8 mouse cellular contexts compared by ENCODE assay signal in the genomic region with DNA sequence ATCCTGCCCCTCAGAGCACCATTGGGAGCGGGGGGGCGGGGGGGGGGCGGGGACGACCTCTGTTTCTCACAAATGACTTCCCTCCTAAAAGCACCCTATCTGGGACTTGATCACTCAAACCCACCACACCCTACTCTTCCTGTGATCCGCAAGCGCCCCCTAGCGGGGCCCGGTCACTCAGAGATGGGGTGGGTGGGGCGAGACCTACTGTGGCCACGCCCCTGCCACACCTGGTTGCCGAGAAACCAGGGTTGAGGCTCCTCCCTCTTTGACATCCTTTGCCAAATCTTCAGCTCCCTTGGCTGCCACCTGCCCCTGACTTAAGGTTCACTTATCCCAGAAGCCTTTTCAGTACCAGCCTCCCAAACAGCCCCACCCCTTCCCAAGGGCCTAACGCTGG. TPM values are rescaled to one million over a fixed set of nuclear protein-coding genes. Genes with fewer than 3 reads are reported as not detected.
DNase-seq lines count a peak whose midpoint lies in the region; ATAC-seq and TF ChIP-seq lines count a peak whose summit lies in the region.

No protein-coding gene starts in this region.

- no peaks in the 10 kb centered on the region; the same call in 1 of the 2 replicates for H3K9me3 ChIP-seq in heart, embryonic 11.5 days (replicated peaks; ENCODE audit: control insufficient read depth, low read length)
- H3K9me3 ChIP-seq in lung, embryonic 14.5 days (ENCODE audit: low read depth, low read length): no peaks in the 10 kb centered on the region

- no peaks in the 10 kb centered on the region for H3K36me3 ChIP-seq in heart, embryonic 11.5 days (ENCODE audit: control insufficient read depth, insufficient read depth, low read length)
- H3K36me3 ChIP-seq in lung, embryonic 14.5 days (ENCODE audit: insufficient read depth): no peaks in the 10 kb centered on the region

- TF ChIP-seq CTCF in lung, embryonic 14.5 days (IDR thresholded peaks at IDR 0.05; ENCODE audit: low read depth): peak; percentile 62

- no peak overlapping the region for H3K9ac ChIP-seq in heart, embryonic 11.5 days (ENCODE audit: low read depth, low read length)
- H3K9ac ChIP-seq in lung, embryonic 14.5 days: no peak overlapping the region

- 6% methylated on average over 10 of the region's 12 CpGs for WGBS in heart, embryonic 11.5 days (ENCODE audit: insufficient replicate concordance)
- WGBS in lung, embryonic 14.5 days: 6% methylated on average over 12 of the region's 12 CpGs

- peak overlapping the region; percentile 54 for H3K27ac ChIP-seq in heart, embryonic 11.5 days (ENCODE audit: low read depth, low read length)
- H3K27ac ChIP-seq in lung, embryonic 14.5 days (ENCODE audit: low read depth): no peak overlapping the region

- peaks cover 30% of the 10 kb centered on the region for H3K4me1 ChIP-seq in heart, embryonic 11.5 days (ENCODE audit: control insufficient read depth, insufficient read depth, low read length)
- H3K4me1 ChIP-seq in lung, embryonic 14.5 days (ENCODE audit: insufficient read depth): peaks cover 4% of the 10 kb centered on the region; the same call in 1 of the 2 replicates

- ATAC-seq in heart, embryonic 11.5 days (replicated peaks; ENCODE audit: insufficient number of reproducible peaks, low FRiP score, low TSS enrichment): no peak
- no peak for ATAC-seq in lung, embryonic 14.5 days (ENCODE audit: insufficient read depth)

- peak overlapping the region; percentile 72; the same call in 1 of the 2 replicates for H3K4me2 ChIP-seq in heart, embryonic 11.5 days
- H3K4me2 ChIP-seq in lung, embryonic 14.5 days: peak overlapping the region; percentile 99

- DNase-seq in ovary, postnatal 10 days (ENCODE audit: low spot score): peak; percentile 42
- DNase-seq in ovary, adult 18-20 months (ENCODE audit: low spot score): no peak
- DNase-seq in cerebellum, adult 8-10 months: peak; percentile 59
- DNase-seq in kidney, postnatal 25 days: peak; percentile 83 to 88
- DNase-seq in lung, embryonic 14.5 days: peak; percentile 65
- DNase-seq in retina, postnatal 7 days (ENCODE audit: low read depth, low spot score): peak; percentile 36
- DNase-seq in urinary bladder, adult 2 months (ENCODE audit: low spot score): peak; percentile 67

- H3K27me3 ChIP-seq in heart, embryonic 11.5 days (ENCODE audit: control insufficient read depth, insufficient read depth, low read length): peaks cover 54% of the 10 kb centered on the region
- H3K27me3 ChIP-seq in lung, embryonic 14.5 days (ENCODE audit: insufficient read depth, low read length): peaks cover 47% of the 10 kb centered on the region

- H3K4me3 ChIP-seq in heart, embryonic 11.5 days (ENCODE audit: low read depth, low read length): peak overlapping the region; percentile 52; the same call in 1 of the 2 replicates
- no peak overlapping the region for H3K4me3 ChIP-seq in lung, embryonic 14.5 days (ENCODE audit: low read depth, low read length)

RNA-seq across cellular contexts. Expression of a gene that starts 0.8 kb away (rescaled TPM):
- polyA plus RNA-seq in heart, embryonic 11.5 days (2014; fragmentation: Nextera tagmentation; extraction: Ambion mirVana): 4.6 and 5.2 TPM in 2 replicates
- polyA plus RNA-seq in lung, embryonic 14.5 days (2014; fragmentation: Nextera tagmentation; extraction: Ambion mirVana): 9.5 and 12.1 TPM in 2 replicates
- 22.8 and 28.7 TPM in 2 replicates for polyA plus RNA-seq in urinary bladder, adult 2 months (2012; rRNA removed)

RNA-seq across cellular contexts. Expression of a gene that starts 6.4 kb away (rescaled TPM):
- polyA plus RNA-seq in heart, embryonic 11.5 days (2014; fragmentation: Nextera tagmentation; extraction: Ambion mirVana): 28.4 and 32.1 TPM in 2 replicates
- polyA plus RNA-seq in lung, embryonic 14.5 days (2014; fragmentation: Nextera tagmentation; extraction: Ambion mirVana): 40.5 and 42.3 TPM in 2 replicates
- 50.0 and 61.3 TPM in 2 replicates for polyA plus RNA-seq in urinary bladder, adult 2 months (2012; rRNA removed)

RNA-seq across cellular contexts. Expression of a gene that starts 11.9 kb away (rescaled TPM):
- 0.97 and 1.0 TPM in 2 replicates for polyA plus RNA-seq in heart, embryonic 11.5 days (2014; fragmentation: Nextera tagmentation; extraction: Ambion mirVana)
- polyA plus RNA-seq in lung, embryonic 14.5 days (2014; fragmentation: Nextera tagmentation; extraction: Ambion mirVana): 1.2 and 1.4 TPM in 2 replicates
- polyA plus RNA-seq in urinary bladder, adult 2 months (2012; rRNA removed): 1.1 and 1.5 TPM in 2 replicates

RNA-seq across cellular contexts. Expression of a gene that starts 40.3 kb away (rescaled TPM):
- 11.9 and 13.4 TPM in 2 replicates for polyA plus RNA-seq in heart, embryonic 11.5 days (2014; fragmentation: Nextera tagmentation; extraction: Ambion mirVana)
- polyA plus RNA-seq in lung, embryonic 14.5 days (2014; fragmentation: Nextera tagmentation; extraction: Ambion mirVana): 18.5 and 19.6 TPM in 2 replicates
- 18.2 and 26.4 TPM in 2 replicates for polyA plus RNA-seq in urinary bladder, adult 2 months (2012; rRNA removed)

RNA-seq across cellular contexts. Expression of a gene that starts 40.6 kb away (rescaled TPM):
- 651 and 677 TPM in 2 replicates for polyA plus RNA-seq in heart, embryonic 11.5 days (2014; fragmentation: Nextera tagmentation; extraction: Ambion mirVana)
- polyA plus RNA-seq in lung, embryonic 14.5 days (2014; fragmentation: Nextera tagmentation; extraction: Ambion mirVana): 449 and 463 TPM in 2 replicates
- polyA plus RNA-seq in urinary bladder, adult 2 months (2012; rRNA removed): 308 and 313 TPM in 2 replicates
